Mouse (Mus musculus) CD4-positive helper T cell, adult 2 months (primary cell): Measurements from ENCODE around the gene G430095P16Rik.

ENCODE experiments used
- DNase-seq: peaks from one replicate; pipeline ENCODE4 v3.0.0-alpha.2; 2012; ENCODE audit warnings: low read depth, missing footprints, low spot score

G430095P16Rik gene

GRCm38 (mm10) chr8:84702963-84703465 lies 19.8 kb upstream of the G430095P16Rik start:
- DNase-seq = no peak

GRCm38 (mm10) chr8:84703466-84704249 lies 19.1 kb upstream of the G430095P16Rik start:
- DNase-seq = peak; percentile 79

- peak; percentile 81 for DNase-seq
These were observed 18.5 kb upstream of the G430095P16Rik start for GRCm38 (mm10) chr8:84704356-84704755.

- peak; percentile 24 for DNase-seq
These were observed 17.7 kb upstream of the G430095P16Rik start for GRCm38 (mm10) chr8:84704867-84705831.

GRCm38 (mm10) chr8:84705960-84706359 lies 16.8 kb upstream of the G430095P16Rik start:
- no peak for DNase-seq

- DNase-seq = no peak
These were observed 16.1 kb upstream of the G430095P16Rik start for GRCm38 (mm10) chr8:84706610-84707266.

GRCm38 (mm10) chr8:84707267-84707883 lies 15.4 kb upstream of the G430095P16Rik start:
- DNase-seq = peak; percentile 19

- no peak for DNase-seq
These were observed 14.7 kb upstream of the G430095P16Rik start for GRCm38 (mm10) chr8:84708071-84708541.

- DNase-seq = peak; percentile 87
These were observed 13.9 kb upstream of the G430095P16Rik start for GRCm38 (mm10) chr8:84708774-84709475.

- DNase-seq = no peak
These were observed 12.9 kb upstream of the G430095P16Rik start for GRCm38 (mm10) chr8:84709931-84710330.

GRCm38 (mm10) chr8:84711312-84711711 lies 11.5 kb upstream of the G430095P16Rik start:
- no peak for DNase-seq

GRCm38 (mm10) chr8:84711933-84712758 lies 10.7 kb upstream of the G430095P16Rik start:
- DNase-seq = no peak

GRCm38 (mm10) chr8:84712759-84713120 lies 10.1 kb upstream of the G430095P16Rik start:
- DNase-seq = no peak

- no peak for DNase-seq
These were observed 9.4 kb upstream of the G430095P16Rik start for GRCm38 (mm10) chr8:84713381-84713780.

- DNase-seq = no peak
These were observed 8.6 kb upstream of the G430095P16Rik start for GRCm38 (mm10) chr8:84714161-84714560.

GRCm38 (mm10) chr8:84715893-84716468 lies 6.8 kb upstream of the G430095P16Rik start:
- DNase-seq = no peak

- no peak for DNase-seq
These were observed 6.0 kb upstream of the G430095P16Rik start for GRCm38 (mm10) chr8:84716790-84717189.

- DNase-seq = no peak
These were observed 4.3 kb upstream of the G430095P16Rik start for GRCm38 (mm10) chr8:84718476-84718875.
